Mouse (Mus musculus): ENCODE data around the gene Olfr270.

Gene Olfr270

DNA sequence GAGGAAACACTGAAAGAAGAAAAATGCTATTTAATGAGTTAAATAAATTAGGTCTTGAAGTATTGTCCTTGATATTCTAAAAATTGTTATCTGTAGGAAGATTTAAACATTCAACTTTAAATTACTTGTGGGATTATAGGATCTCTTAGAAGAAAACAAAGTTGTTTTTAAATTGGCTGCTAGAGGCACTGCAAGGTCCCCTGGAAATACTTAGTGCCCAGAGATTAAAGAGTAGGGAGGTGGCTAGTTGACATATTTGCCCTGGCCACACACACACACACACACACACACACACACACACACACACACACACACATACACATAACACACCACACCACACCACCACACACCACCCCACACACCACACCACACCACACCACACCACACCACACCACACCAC, at the start of gene Olfr270:
Gene Olfr270, plus strand, starts transcription at position 301 of the 400 bp plus-strand sequence.
- no peak for DNase-seq (ENCODE audit: extremely low spot score, low spot score)

DNA sequence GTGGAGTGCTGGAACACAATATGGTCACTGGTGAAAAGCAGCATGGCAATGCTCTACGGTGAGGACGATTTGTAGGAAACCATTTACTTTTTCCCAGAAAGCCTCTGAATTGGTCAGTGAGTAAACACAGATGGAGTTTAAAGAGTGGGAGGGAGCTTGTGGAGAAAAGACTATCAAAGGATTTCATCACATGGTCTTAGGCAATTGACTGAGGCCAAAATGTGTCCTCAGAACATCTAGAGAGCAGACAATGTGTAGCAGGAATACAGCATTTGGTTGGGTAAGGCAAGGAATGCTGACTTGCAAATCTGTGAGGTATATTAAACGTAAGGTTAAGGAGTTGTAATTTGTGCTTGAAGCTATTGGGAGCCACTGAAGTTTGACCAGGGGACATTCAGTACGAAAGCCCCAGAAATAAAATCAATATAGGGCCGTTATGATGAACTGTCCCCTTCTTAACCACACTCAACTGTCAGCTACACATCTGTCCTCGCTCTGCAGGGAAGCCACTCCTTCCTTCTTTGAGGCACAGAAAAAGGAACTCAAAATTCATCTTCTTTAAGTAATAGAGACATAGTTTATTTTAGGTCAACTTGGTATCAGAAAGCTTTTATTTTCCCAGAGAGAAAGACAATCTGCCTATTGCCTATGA, 47.6 kb upstream of the Olfr270 start:
- DNase-seq (ENCODE audit: extremely low spot score, low spot score), result no peak

DNA sequence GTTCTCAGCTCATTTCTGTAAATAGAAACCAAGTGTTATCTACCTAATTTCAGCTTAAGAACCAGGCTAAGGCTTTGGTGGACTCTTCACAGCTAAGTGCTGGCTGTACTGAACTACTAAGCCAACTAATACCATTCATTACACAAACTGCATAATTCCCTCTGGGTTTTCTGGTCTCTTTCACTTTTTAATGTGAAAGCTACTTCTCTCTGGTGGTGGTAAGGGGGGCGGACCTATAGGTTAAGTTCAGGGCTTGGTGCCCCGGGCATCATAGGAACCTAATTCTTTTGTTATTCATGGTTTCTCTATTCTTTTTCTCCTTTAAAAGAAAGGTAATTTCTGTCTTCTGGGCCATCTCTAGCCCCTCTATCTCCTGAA, 47.0 kb upstream of the Olfr270 start:
- no peak for DNase-seq (ENCODE audit: extremely low spot score, low spot score)

DNA sequence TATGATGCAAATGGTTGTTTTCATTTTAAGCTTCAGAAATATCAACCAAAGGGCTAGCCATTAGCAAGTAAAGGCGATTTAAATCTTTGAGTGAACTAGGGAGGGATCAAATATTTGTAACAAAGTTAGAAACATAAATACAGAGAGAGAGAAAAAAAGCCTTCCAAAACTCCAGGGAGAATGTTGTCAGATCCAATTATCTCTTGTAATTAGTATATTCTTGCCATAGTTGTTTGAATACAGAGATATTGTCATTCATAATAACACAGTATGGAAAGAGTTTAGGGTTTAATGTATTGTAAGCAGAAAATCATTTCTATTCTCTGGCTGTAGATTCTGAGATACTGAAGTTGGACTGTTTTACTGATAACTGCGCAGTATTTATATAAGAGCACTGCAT, 45.3 kb upstream of the Olfr270 start, which contains the start of gene Olfr272:
Gene Olfr272, minus strand, starts transcription at position 101 of the 400 bp plus-strand sequence.
- DNase-seq (ENCODE audit: extremely low spot score, low spot score), result no peak

DNA sequence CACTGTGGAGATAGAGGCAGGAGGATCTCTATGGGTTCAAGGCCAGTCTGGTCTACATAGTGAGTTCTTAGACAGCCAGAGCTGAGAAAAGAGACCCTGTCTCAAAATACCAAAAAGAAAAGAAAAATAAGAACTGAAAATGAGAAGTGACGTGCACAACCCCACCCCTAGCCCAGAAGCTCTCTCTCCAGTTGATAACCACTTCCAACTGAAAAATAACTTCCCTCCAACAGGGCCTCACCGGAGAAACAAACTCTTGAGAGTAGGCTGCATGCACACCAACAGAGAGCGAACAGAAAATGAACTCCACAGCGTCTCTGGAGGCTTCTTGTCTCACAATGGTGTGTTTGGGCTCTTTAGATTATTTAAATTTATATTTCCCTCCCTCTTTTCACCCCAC, 33.9 kb upstream of the Olfr270 start:
- DNase-seq (ENCODE audit: extremely low spot score, low spot score), result no peak

DNA sequence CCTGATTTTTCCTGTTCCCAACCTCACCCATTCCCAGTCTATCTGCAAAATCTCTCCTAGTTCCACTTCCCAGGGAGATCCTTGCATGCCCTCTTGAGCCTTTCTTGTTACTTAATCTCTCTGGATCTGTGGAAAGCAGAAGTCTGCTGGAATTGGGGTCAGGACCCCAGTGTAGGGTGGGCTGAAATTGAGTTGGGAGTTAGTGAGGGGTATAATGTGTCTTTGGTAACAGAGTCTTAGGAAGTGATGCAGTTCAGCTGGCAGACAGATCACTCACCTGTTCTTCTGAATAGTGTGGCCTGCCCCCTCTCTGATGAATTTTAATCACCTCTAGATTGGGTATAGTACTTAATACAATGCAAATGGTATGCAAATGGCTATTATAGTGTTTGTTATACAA, 17.7 kb upstream of the Olfr270 start:
- DNase-seq (ENCODE audit: extremely low spot score, low spot score), result no peak

DNA sequence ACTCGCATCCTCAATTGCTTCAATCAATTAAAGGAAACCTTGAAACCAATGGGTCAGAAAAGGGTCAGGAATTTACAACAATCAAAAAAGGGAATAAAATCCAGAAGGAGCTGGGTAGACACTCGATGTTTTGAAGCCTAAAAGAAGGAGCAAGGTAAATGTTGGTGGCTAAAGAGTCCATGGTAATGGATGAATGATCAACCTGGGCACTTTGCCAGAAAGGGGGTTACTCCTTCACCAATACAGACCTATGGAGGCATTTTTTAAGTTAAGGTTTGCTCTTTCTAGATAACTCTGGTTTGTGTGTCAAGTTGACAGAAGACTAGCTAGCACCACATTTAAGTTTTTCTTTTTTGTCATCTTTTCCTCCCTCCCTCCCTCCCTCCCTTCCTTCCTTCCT, 15.3 kb upstream of the Olfr270 start:
- DNase-seq (ENCODE audit: extremely low spot score, low spot score), result no peak

DNA sequence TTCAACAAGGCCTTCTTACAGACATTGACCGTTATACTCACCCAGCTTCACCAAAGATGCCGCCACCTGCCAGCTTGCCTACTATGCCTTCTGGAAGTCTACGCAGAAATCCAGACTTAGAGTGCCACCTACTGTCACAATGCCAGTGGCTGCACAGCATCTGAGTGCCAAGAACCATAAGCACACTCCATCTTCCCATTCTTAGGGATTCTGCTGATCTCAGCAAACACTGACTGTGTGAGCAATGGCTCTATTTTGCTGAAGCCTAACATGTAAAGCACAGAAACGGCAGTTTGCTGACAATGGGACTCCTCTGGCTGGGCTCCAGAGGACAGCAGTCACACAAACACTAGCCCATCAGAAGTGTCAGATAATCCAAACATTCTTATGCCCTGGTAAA, 5.7 kb upstream of the Olfr270 start:
- no peak for DNase-seq (ENCODE audit: extremely low spot score, low spot score)

DNA sequence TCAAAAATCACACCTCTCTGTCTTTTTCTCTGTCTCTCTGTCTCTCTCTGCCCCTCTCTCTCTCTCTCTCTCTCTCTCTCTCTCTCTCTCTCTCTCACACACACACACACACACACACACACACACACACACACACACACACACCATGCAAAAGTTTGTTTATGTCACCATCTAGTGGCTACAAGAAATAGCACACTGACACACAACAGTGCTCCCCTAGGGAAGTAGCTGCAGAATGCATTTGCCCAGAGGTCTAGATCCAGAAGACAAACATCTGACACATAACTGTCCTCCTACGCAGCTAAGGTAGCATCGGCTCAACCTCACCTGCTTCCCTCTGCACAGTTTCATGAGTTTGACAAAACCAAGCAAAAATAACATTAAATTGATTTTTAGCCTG, 20.9 kb downstream of the Olfr270 start:
- no peak for DNase-seq (ENCODE audit: extremely low spot score, low spot score)

DNA sequence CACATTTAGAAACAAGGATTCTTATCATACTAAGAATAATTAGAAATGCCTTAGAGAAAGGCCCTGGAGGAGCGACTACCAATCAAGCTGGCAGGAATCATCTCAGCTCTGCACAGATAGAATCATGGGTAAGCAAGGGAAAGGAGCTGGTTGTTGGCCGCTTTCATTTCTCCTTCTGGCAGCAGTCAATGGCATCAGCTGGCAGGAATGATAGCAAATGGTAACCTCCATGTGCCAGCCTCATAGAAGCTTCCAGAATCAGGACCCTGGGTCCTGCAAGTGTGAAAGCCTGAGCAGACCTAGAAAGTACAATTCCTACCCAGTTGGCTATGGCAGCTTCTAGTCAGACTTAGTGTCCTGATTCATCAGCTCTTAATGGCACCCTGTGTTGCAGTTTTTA, 21.9 kb downstream of the Olfr270 start:
- DNase-seq (ENCODE audit: extremely low spot score, low spot score), result no peak

DNA sequence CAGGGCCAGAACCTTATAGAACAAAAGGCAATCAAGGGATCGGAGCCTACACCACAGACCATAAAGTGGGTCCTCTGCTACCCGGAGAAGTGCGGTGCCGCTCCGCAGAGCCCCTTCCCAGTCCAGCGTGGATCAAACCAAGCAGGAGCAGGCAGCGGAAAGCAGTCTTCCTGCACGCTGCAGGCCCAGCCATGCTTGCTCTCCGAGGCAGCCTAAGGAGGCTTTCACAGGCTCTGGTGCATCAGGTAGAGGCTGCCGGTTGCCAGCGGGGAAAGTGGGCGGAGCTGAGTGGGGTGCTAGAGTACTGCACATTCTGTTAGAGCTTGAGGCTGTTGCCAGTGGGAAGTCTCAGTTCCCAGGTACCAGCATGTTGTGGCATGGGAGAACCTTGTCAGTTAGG, 24.9 kb downstream of the Olfr270 start, which contains the start of gene Nipsnap3a:
Gene Nipsnap3a, plus strand, starts transcription at position 25 of the 400 bp plus-strand sequence.
- peak; percentile 30 for DNase-seq (ENCODE audit: extremely low spot score, low spot score)

DNA sequence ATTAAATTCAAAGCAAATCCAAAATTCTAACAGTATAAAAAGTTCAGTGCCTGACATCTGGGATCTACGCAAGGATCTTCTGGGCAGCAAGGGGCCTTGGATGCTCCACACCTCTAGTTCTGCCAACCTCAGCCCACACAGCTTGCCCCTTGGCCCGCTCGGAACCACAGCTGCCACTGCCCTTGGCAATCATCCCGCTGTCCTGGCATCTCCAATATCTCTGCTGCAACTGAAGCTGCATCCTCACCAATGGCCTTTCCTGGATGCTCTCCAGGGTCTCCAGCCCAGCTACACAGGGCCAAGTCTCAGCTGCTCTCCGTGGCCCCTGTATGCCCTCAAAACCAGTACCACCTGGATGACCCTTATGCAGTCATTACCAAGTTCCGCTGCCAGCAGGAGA, 35.1 kb downstream of the Olfr270 start:
- DNase-seq (ENCODE audit: extremely low spot score, low spot score), result no peak

DNA sequence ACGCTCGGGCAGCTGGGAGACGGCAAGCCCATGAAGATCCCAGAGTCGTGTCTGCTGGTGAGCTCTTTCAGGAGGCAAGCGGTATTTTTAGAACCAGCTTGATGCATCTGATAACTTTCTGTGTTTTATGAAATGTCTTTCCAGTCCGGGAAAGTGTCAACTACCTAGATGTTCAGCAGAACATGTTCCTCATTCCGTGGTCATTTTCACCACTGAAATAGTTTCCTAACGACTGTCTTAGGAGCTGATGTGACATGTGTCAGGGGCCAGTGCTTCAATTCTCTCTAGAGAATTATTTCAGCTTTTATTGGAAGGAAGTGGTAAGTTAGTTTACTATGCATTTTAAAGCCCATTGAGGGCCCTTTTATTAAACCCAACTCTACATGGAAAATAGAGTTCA, 35.8 kb downstream of the Olfr270 start:
- no peak for DNase-seq (ENCODE audit: extremely low spot score, low spot score)

DNA sequence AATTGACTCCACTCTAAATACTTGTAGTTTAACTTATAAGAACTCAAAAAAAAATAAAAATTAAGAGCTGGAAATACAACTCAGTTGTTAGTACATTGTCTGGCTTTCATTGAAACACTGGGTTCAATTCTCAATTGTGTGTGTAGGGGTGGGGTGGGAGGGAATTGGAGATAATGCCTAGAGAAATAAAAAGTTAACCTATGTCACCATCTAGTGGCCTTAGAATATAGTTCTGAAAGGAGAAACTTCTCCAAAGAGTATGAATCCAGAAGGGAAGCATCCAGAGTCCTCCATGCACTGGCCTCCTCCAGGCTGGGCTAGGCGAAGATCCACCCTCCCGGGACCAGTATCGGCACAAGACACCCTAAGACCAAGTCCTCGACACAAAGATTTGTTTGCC, 44.8 kb downstream of the Olfr270 start:
- no peak for DNase-seq (ENCODE audit: extremely low spot score, low spot score)

DNA sequence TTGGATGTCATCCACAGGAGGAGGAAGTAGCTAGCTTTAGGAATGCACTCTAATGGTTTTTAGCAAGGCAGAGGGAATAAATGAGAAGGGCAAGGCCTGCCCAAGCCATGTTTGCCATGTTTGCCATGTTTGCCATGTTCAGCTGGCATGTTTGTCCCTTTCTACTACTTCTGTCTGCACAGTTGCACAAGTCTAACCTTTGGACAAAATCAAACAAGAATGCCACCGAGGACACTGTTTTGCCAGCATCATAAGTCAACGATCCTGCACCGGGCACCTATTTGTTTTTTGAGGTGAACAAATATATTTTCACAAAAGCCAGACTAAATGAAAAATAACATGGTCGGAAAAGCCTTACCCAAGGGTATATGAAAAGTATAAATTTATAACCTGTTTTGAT, 45.5 kb downstream of the Olfr270 start:
- no peak for DNase-seq (ENCODE audit: extremely low spot score, low spot score)

DNA sequence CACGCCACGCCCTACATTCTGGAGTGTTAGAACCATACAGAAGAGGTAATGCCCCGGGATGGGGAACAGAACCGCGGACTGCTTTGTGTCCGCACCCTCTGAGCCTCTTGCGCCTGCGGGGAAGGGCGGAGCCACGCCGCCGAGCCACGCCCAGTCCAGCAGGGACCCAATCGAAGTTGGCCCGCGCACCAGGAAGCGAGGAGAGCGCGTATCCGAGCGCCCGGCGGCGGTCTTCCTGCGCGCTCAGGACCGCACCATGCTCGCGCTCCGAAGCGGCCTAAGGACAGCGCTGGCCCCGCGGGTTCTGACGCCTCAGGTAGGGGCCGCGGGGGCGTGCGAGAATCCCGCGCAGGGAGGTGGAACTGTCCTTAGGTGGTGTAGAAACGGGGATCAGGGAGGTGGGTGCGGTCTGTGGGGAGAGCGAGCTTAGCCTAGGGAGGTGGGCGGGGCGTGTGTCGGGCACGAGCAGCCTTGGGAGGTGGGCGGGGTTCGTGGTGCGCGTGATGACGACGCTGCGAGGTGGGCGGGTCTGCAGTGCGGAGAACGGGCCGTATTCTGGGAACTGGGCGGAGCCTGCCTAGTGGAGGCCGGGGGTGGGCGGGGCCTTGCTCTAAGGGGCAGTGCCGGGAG, 47.5 kb downstream of the Olfr270 start, which contains the start of gene Nipsnap3b:
Gene Nipsnap3b, plus strand, starts transcription at position 149 of the 630 bp plus-strand sequence.
- DNase-seq (ENCODE audit: extremely low spot score, low spot score), result peak; percentile 96

DNA sequence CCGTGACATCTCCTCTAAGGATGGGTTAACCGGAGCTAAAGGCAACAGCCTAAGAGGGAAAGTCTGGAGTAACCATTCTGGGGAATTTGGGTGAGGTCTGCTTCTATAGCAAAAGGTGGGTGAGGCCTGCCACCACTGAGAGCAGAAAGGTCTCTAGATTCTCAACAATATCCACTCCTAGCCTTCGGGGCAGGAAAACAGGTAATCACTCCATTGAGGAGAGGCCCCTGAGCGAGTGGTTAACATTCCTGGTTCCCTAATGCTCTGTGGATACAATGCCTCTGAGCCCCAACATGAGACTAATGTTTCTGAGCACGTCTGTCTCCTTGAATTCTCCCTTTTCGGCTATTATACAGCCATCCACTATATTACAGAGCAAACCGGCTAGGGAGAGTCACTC, 50.1 kb downstream of the Olfr270 start:
- no peak for DNase-seq (ENCODE audit: extremely low spot score, low spot score)

DNA sequence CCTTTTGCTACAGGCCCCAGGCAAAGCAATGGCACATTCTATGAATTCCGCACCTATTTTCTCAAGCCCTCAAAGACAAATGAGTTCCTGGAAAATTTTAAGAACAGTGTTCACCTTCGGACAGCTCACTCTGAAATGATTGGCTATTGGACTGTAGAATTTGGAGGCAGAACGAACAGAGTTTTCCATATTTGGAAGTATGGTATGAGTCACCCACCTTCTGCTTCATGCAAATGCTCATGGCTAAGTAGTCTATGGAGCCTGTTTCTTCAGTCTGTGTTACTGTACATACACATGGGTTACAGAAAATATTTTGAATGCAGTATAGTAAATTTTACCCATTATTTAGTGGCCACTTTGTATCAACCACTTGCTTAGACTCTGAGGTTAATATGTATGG, 50.7 kb downstream of the Olfr270 start:
- no peak for DNase-seq (ENCODE audit: extremely low spot score, low spot score)

DNA sequence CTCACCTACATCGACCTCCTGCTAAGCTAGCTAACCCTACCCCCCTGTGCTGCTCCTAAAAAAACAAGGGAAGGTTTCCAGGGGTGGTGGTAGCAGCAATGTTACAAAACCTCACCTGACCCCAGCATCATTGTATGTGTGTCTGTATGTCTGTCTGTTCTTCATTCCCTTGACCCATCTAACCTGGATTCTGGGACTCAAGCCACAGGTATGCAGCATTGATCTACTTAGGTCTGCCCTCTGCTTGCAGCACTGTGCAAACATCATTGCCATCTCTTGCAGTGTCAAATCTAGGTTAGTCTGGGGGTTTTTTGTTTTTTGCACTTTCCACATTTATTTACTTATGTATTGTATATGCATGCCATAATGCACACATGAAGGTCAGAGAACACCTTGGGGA, 54.0 kb downstream of the Olfr270 start:
- no peak for DNase-seq (ENCODE audit: extremely low spot score, low spot score)
